Mouse (Mus musculus): ENCODE measurements around the gene Manba. TPM values are rescaled to one million over a fixed set of nuclear protein-coding genes. Genes with fewer than 3 reads are reported as not detected.

The Manba gene
- total and polyA plus RNA-seq, 2 experiments from 2014 or later: 20.6 to 36.0 TPM

DNA sequence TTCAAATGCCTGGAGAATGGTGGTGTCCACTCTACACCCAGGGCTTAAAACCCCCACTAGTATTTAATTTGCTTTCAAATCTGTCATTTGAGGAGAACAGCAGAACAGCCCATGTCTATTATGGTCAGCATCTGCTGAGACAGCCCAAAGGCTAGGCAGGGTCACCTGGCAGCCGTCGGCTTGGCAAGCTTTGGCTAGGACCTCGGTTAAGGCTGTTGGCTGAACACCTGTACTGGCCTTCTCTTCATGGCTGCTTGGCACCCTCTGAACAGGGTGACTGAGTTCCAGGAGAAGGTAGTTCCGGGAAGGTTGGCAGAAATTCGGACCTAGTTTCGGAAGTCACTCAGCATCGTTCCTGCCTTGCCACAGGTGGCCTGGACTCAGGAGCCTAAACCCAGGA, 96.8 kb downstream of the Manba start:
- WGBS: 92% methylated on average over 7 of the region's 7 CpGs
- ATAC-seq (ENCODE audit: insufficient read depth, low read depth) (no peak), DNase-seq (ENCODE audit: low spot score) (no peak)
- no peak overlapping the region for H3K4me2 ChIP-seq (ENCODE audit: low read depth, low read length)
- no peaks in the 10 kb centered on the region for H3K27me3 ChIP-seq (ENCODE audit: control insufficient read depth, insufficient read depth, low read length)
- peaks cover 4% of the 10 kb centered on the region; the same call in 1 of the 2 replicates for H3K4me1 ChIP-seq (ENCODE audit: control insufficient read depth, insufficient read depth)
- no peak overlapping the region for H3K4me3 ChIP-seq (ENCODE audit: low read depth, low read length)
- H3K9me3 ChIP-seq (replicated peaks; ENCODE audit: control insufficient read depth, low read length): no peaks in the 10 kb centered on the region
- no peak overlapping the region for H3K27ac ChIP-seq (ENCODE audit: low read depth)
- H3K9ac ChIP-seq (replicated peaks; ENCODE audit: low read depth, low read length): no peak overlapping the region
- H3K36me3 ChIP-seq (replicated peaks; ENCODE audit: control insufficient read depth, insufficient read depth, low read length): peaks cover 33% of the 10 kb centered on the region
- no peak for TF ChIP-seq EP300 (IDR thresholded peaks at IDR 0.05; ENCODE audit: low read depth)
- no peak for TF ChIP-seq CTCF (IDR thresholded peaks at IDR 0.05; ENCODE audit: low read depth)

- peaks cover 65% of the 10 kb centered on the region for H3K36me3 ChIP-seq (replicated peaks; ENCODE audit: control insufficient read depth, insufficient read depth, low read length)
- no peaks in the 10 kb centered on the region for H3K4me1 ChIP-seq (ENCODE audit: control insufficient read depth, insufficient read depth)
- TF ChIP-seq CTCF (IDR thresholded peaks at IDR 0.05; ENCODE audit: low read depth) (no peak), EP300 (IDR thresholded peaks at IDR 0.05; ENCODE audit: low read depth) (no peak)
- H3K9me3 ChIP-seq (replicated peaks; ENCODE audit: control insufficient read depth, low read length): no peaks in the 10 kb centered on the region
- H3K4me2 ChIP-seq (ENCODE audit: low read depth, low read length): peak overlapping the region; percentile 37
- DNase-seq (ENCODE audit: low spot score): peak; percentile 92
- H3K27me3 ChIP-seq (ENCODE audit: control insufficient read depth, insufficient read depth, low read length): no peaks in the 10 kb centered on the region
- H3K27ac ChIP-seq (ENCODE audit: low read depth): peak overlapping the region; percentile 75
- no peak overlapping the region for H3K4me3 ChIP-seq (ENCODE audit: low read depth, low read length)
- ATAC-seq (ENCODE audit: insufficient read depth, low read depth): peak; percentile 96
- no peak overlapping the region for H3K9ac ChIP-seq (replicated peaks; ENCODE audit: low read depth, low read length)
- WGBS: 39% methylated on average over 6 of the region's 6 CpGs
Observed at GRCm38 (mm10) chr3:135585482-135585881, 100.1 kb downstream of the Manba start.

DNA sequence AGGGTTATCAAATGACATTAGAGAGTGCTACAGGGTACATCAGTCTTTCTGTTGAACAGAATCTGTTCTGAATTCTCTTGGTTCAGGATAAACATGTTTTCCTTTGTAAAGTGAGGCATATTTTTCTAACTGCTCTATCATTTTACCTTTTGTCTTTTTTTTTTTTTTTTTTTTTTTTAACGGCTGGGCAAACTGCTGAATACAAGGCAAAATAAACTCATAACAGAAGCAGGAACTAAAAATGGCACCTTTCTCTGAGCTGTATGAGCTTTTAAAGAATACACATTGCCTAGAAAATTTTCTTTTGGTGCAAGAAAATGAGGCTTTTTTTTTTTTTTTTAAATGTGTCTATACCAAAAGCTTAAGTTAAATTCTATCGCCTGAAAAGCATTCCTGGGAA, 100.6 kb downstream of the Manba start:
- Histone ChIP-seq H3K27ac (ENCODE audit: low read depth) (peak overlapping the region; percentile 58), H3K36me3 (replicated peaks; ENCODE audit: control insufficient read depth, insufficient read depth, low read length) (peaks cover 71% of the 10 kb centered on the region), H3K4me2 (ENCODE audit: low read depth, low read length) (peak overlapping the region; percentile 37), H3K27me3 (ENCODE audit: control insufficient read depth, insufficient read depth, low read length) (no peaks in the 10 kb centered on the region), H3K4me3 (ENCODE audit: low read depth, low read length) (no peak overlapping the region), H3K4me1 (ENCODE audit: control insufficient read depth, insufficient read depth) (no peaks in the 10 kb centered on the region), H3K9me3 (replicated peaks; ENCODE audit: control insufficient read depth, low read length) (no peaks in the 10 kb centered on the region), H3K9ac (replicated peaks; ENCODE audit: low read depth, low read length) (no peak overlapping the region)
- no peak for TF ChIP-seq CTCF (IDR thresholded peaks at IDR 0.05; ENCODE audit: low read depth)
- no peak for TF ChIP-seq EP300 (IDR thresholded peaks at IDR 0.05; ENCODE audit: low read depth)
- ATAC-seq (ENCODE audit: insufficient read depth, low read depth): no peak
- DNase-seq (ENCODE audit: low spot score): no peak
- WGBS: 64% methylated on average over 2 of the region's 2 CpGs

DNA sequence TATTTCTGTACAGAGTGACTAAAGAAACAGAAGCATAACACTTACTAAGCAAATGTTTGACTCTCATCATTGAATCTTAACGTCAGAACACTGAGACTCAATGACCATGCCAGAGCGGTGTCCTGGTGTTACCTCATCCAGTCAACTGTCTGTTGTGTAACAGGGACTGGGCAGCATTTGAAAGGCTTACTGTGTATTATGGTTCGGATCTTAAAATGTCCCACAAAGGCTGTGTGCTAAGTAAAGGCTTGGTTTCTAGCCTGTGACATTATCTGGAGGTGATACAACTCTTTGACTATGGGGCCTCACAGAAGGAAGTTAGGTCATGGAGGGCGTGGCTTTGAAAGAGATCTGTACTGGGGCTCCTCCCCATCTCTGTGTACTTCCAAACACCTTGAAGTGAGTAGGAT, 101.1 kb downstream of the Manba start:
- ATAC-seq (ENCODE audit: insufficient read depth, low read depth) (no peak), DNase-seq (ENCODE audit: low spot score) (no peak)
- no peaks in the 10 kb centered on the region for H3K4me1 ChIP-seq (ENCODE audit: control insufficient read depth, insufficient read depth)
- H3K27ac ChIP-seq (ENCODE audit: low read depth): peak overlapping the region; percentile 4; the same call in 1 of the 2 replicates
- TF ChIP-seq CTCF (IDR thresholded peaks at IDR 0.05; ENCODE audit: low read depth): no peak
- no peak for TF ChIP-seq EP300 (IDR thresholded peaks at IDR 0.05; ENCODE audit: low read depth)
- 65% methylated on average over 4 of the region's 4 CpGs for WGBS
- no peaks in the 10 kb centered on the region for H3K9me3 ChIP-seq (replicated peaks; ENCODE audit: control insufficient read depth, low read length)
- H3K36me3 ChIP-seq (replicated peaks; ENCODE audit: control insufficient read depth, insufficient read depth, low read length): peaks cover 75% of the 10 kb centered on the region
- no peak overlapping the region for H3K4me2 ChIP-seq (ENCODE audit: low read depth, low read length)
- no peak overlapping the region for H3K9ac ChIP-seq (replicated peaks; ENCODE audit: low read depth, low read length)
- H3K27me3 ChIP-seq (ENCODE audit: control insufficient read depth, insufficient read depth, low read length): no peaks in the 10 kb centered on the region
- H3K4me3 ChIP-seq (ENCODE audit: low read depth, low read length): no peak overlapping the region

DNA sequence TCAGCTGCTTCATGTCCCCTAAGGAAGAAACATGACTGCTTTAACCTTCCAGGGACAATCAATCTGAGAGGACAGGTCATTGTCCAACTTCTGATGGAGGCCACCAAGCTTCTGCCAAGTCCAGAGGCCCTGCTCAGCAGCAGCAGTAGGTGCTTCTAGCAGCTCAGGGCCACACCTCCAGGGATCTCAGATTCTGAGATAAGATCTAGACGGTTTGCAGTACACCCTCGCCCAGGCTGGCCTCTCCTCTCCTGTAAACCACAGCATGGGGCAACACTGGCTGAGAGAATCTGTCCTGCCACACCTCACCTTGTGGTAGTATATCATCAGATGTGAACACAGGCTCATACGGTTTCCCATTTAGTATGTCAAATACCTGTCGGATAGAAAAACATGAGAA, 105.1 kb downstream of the Manba start:
- 58% methylated on average over 4 of the region's 4 CpGs for WGBS
- DNase-seq (ENCODE audit: low spot score) (no peak), ATAC-seq (ENCODE audit: insufficient read depth, low read depth) (no peak)
- H3K36me3 ChIP-seq (replicated peaks; ENCODE audit: control insufficient read depth, insufficient read depth, low read length): peaks cover 81% of the 10 kb centered on the region
- H3K4me2 ChIP-seq (ENCODE audit: low read depth, low read length): no peak overlapping the region
- H3K27me3 ChIP-seq (ENCODE audit: control insufficient read depth, insufficient read depth, low read length): no peaks in the 10 kb centered on the region
- no peaks in the 10 kb centered on the region for H3K9me3 ChIP-seq (replicated peaks; ENCODE audit: control insufficient read depth, low read length)
- no peak for TF ChIP-seq CTCF (IDR thresholded peaks at IDR 0.05; ENCODE audit: low read depth)
- no peak for TF ChIP-seq EP300 (IDR thresholded peaks at IDR 0.05; ENCODE audit: low read depth)
- H3K4me1 ChIP-seq (ENCODE audit: control insufficient read depth, insufficient read depth): no peaks in the 10 kb centered on the region
- H3K9ac ChIP-seq (replicated peaks; ENCODE audit: low read depth, low read length): no peak overlapping the region
- H3K27ac ChIP-seq (ENCODE audit: low read depth): no peak overlapping the region
- H3K4me3 ChIP-seq (ENCODE audit: low read depth, low read length): no peak overlapping the region

DNA sequence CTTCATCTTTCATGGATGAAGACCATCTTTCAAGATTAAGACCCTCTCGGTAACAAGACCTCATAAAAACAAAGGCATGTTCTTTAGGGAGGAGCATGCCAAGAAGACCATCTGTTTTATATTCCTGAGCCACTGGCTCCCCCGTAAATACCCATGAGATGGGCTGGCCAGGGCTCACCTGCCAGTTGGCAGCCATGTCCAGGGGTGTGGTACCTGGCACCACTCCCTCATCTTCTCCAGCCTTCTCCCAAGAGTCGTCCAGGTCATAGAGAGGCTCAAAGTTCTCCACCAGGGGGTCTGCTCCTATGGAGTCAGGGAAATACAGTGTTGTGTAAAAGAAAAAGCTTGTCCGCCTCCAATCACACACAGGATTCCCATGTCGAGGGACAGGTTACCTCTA, 106.0 kb downstream of the Manba start:
- no peak overlapping the region for H3K4me3 ChIP-seq (ENCODE audit: low read depth, low read length)
- H3K9ac ChIP-seq (replicated peaks; ENCODE audit: low read depth, low read length): no peak overlapping the region
- ATAC-seq (ENCODE audit: insufficient read depth, low read depth) (no peak), DNase-seq (ENCODE audit: low spot score) (no peak)
- no peak overlapping the region for H3K27ac ChIP-seq (ENCODE audit: low read depth)
- 77% methylated on average over 5 of the region's 5 CpGs for WGBS
- no peak overlapping the region for H3K4me2 ChIP-seq (ENCODE audit: low read depth, low read length)
- no peaks in the 10 kb centered on the region for H3K4me1 ChIP-seq (ENCODE audit: control insufficient read depth, insufficient read depth)
- H3K36me3 ChIP-seq (replicated peaks; ENCODE audit: control insufficient read depth, insufficient read depth, low read length): peaks cover 82% of the 10 kb centered on the region
- no peaks in the 10 kb centered on the region for H3K9me3 ChIP-seq (replicated peaks; ENCODE audit: control insufficient read depth, low read length)
- no peaks in the 10 kb centered on the region for H3K27me3 ChIP-seq (ENCODE audit: control insufficient read depth, insufficient read depth, low read length)
- TF ChIP-seq CTCF (IDR thresholded peaks at IDR 0.05; ENCODE audit: low read depth): no peak

Measured in heart, postnatal 0 days (tissue).